Mouse (Mus musculus) midbrain, embryonic 15.5 days (tissue): ENCODE results near the gene Cntrob. TPM values are rescaled to one million over a fixed set of nuclear protein-coding genes. Genes with fewer than 3 reads are reported as not detected.

Experiments
- ATAC-seq: fragments of 200-750 bp; cut with Nextera tagmentation; replicated peaks from 2 replicates; pipeline ENCODE4 v1.8.0; 2017; ENCODE audit warnings: moderate TSS enrichment
- H3K27ac ChIP-seq: fragments of 300-500 bp; sonication (generic); 2 replicates; pipeline ENCODE4 v1.5.1; 2015; ENCODE audit warnings: mild to moderate bottlenecking, inconsistent platforms
- H3K27me3 ChIP-seq: fragments of 300-500 bp; sonication (generic); replicated peaks from 2 replicates; pipeline ENCODE4 v1.6.1; 2015; ENCODE audit warnings: inconsistent platforms
- H3K36me3 ChIP-seq: fragments of 300-500 bp; sonication (generic); replicated peaks from 2 replicates; pipeline ENCODE4 v1.6.1; 2015; ENCODE audit warnings: inconsistent platforms
- H3K4me1 ChIP-seq: fragments of 300-500 bp; sonication (generic); 2 replicates; pipeline ENCODE4 v1.6.1; 2015; ENCODE audit warnings: inconsistent platforms
- H3K4me2 ChIP-seq: fragments of 300-500 bp; sonication (generic); 2 replicates; pipeline ENCODE4 v1.6.1; 2015; ENCODE audit warnings: inconsistent platforms, mild to moderate bottlenecking, moderate library complexity
- H3K4me3 ChIP-seq: fragments of 300-500 bp; sonication (generic); 2 replicates; pipeline ENCODE4 v1.5.1; 2015; ENCODE audit warnings: mild to moderate bottlenecking, inconsistent platforms
- H3K9ac ChIP-seq: fragments of 300-500 bp; sonication (generic); 2 replicates; pipeline ENCODE4 v1.6.1; 2015; ENCODE audit warnings: mild to moderate bottlenecking, inconsistent platforms
- H3K9me3 ChIP-seq: fragments of 300-500 bp; sonication (generic); 2 replicates; pipeline ENCODE4 v1.6.1; 2016; ENCODE audit warnings: inconsistent platforms
- WGBS: fragments of 180-500 bp; shearing (Covaris S2); methylation state at CpG from one replicate; pipeline ENCODE4 v1.1.7; 2015; ENCODE audit warnings: mixed read lengths; 5-methylcytosine and 5-hydroxymethylcytosine counted together
- polyA plus RNA-seq: library from polyadenylated mRNA; unstranded; fragments of >200 nt; fragmentation: Nextera tagmentation; extraction: Ambion mirVana; gene quantifications from 2 replicates; pipeline ENCODE4 v1.2.1, GENCODE M21; 2015

Gene Cntrob
- 22.1 and 22.2 TPM in 2 replicates for polyA plus RNA-seq

- peak within 1 kb of the TSS; percentile 66 for H3K9ac ChIP-seq
- H3K4me2 ChIP-seq, result peak within 1 kb of the TSS; percentile 84
- no peaks in the 10 kb centered on the region for H3K27me3 ChIP-seq
- peak within 1 kb of the TSS; percentile 54 for H3K4me3 ChIP-seq
- peak; percentile 95 for ATAC-seq
- 0% methylated on average over 30 of the region's 30 CpGs for WGBS
- no peaks in the 10 kb centered on the region for H3K9me3 ChIP-seq
- H3K4me1 ChIP-seq, result peaks cover 54% of the 10 kb centered on the region
- peaks cover 8% of the 10 kb centered on the region; the same call in 1 of the 2 replicates for H3K36me3 ChIP-seq
- H3K27ac ChIP-seq, result peak within 1 kb of the TSS; percentile 85
Measured at GRCm38 (mm10) chr11:69323667-69324111, at the start of gene Cntrob, which contains the start of gene Trappc1. Gene Cntrob (minus strand): TSS chr11:69323775. Gene Trappc1 (plus strand): TSS chr11:69323980.

- Histone ChIP-seq H3K4me2 (no peak overlapping the region), H3K36me3 (no peaks in the 10 kb centered on the region), H3K4me1 (peaks cover 32% of the 10 kb centered on the region), H3K9me3 (no peaks in the 10 kb centered on the region), H3K4me3 (no peak overlapping the region), H3K27ac (peak overlapping the region; percentile 74), H3K27me3 (no peaks in the 10 kb centered on the region), H3K9ac (no peak overlapping the region)
- ATAC-seq, result no peak
- 67% methylated on average over 3 of the region's 3 CpGs for WGBS
Measured at GRCm38 (mm10) chr11:69372780-69373170, 49.2 kb upstream of the Cntrob start.

- no peak for ATAC-seq
- H3K9ac ChIP-seq, result peak overlapping the region; percentile 18; the same call in 1 of the 2 replicates
- no peaks in the 10 kb centered on the region for H3K36me3 ChIP-seq
- H3K27ac ChIP-seq, result peak overlapping the region; percentile 74
- H3K27me3 ChIP-seq, result no peaks in the 10 kb centered on the region
- H3K9me3 ChIP-seq, result no peaks in the 10 kb centered on the region
- peaks cover 37% of the 10 kb centered on the region for H3K4me1 ChIP-seq
- peak overlapping the region; percentile 36 for H3K4me2 ChIP-seq
- WGBS, result 39% methylated on average over 12 of the region's 12 CpGs
- 0 out of 2 replicates have a peak overlapping the region, but pooled peaks have one; percentile 8 for H3K4me3 ChIP-seq
Measured at GRCm38 (mm10) chr11:69372056-69372779, 48.6 kb upstream of the Cntrob start.

GRCm38 (mm10) chr11:69371601-69372000, 48.0 kb upstream of the Cntrob start:
- H3K27ac ChIP-seq, result peak overlapping the region; percentile 74
- WGBS, result 22% methylated on average over 12 of the region's 12 CpGs
- no peaks in the 10 kb centered on the region for H3K9me3 ChIP-seq
- H3K4me2 ChIP-seq, result peak overlapping the region; percentile 36
- no peaks in the 10 kb centered on the region for H3K27me3 ChIP-seq
- H3K4me1 ChIP-seq, result peaks cover 41% of the 10 kb centered on the region
- peak overlapping the region; percentile 8; the same call in 1 of the 2 replicates for H3K4me3 ChIP-seq
- H3K9ac ChIP-seq, result peak overlapping the region; percentile 10; the same call in 1 of the 2 replicates
- no peaks in the 10 kb centered on the region for H3K36me3 ChIP-seq
- ATAC-seq, result no peak; the same call in 1 of the 2 replicates

GRCm38 (mm10) chr11:69370817-69371215, 47.2 kb upstream of the Cntrob start:
- H3K36me3 ChIP-seq, result no peaks in the 10 kb centered on the region
- WGBS, result 14% methylated on average over 9 of the region's 9 CpGs
- H3K4me1 ChIP-seq, result peaks cover 46% of the 10 kb centered on the region
- H3K9ac ChIP-seq, result no peak overlapping the region
- H3K27me3 ChIP-seq, result no peaks in the 10 kb centered on the region
- no peak for ATAC-seq
- peak overlapping the region; percentile 14; the same call in 1 of the 2 replicates for H3K4me3 ChIP-seq
- H3K4me2 ChIP-seq, result peak overlapping the region; percentile 36
- no peaks in the 10 kb centered on the region for H3K9me3 ChIP-seq
- peak overlapping the region; percentile 74 for H3K27ac ChIP-seq

GRCm38 (mm10) chr11:69369990-69370816, 46.6 kb upstream of the Cntrob start:
- WGBS, result 21% methylated on average over 2 of the region's 2 CpGs
- ATAC-seq, result no peak
- H3K27ac ChIP-seq, result peak overlapping the region; percentile 100
- H3K4me3 ChIP-seq, result peak overlapping the region; percentile 91
- peaks cover 52% of the 10 kb centered on the region for H3K4me1 ChIP-seq
- no peaks in the 10 kb centered on the region for H3K36me3 ChIP-seq
- peak overlapping the region; percentile 100 for H3K9ac ChIP-seq
- H3K27me3 ChIP-seq, result no peaks in the 10 kb centered on the region
- H3K9me3 ChIP-seq, result no peaks in the 10 kb centered on the region
- H3K4me2 ChIP-seq, result peak overlapping the region; percentile 93

- ATAC-seq, result no peak
- peak within 1 kb of the TSS; percentile 93 for H3K4me2 ChIP-seq
- WGBS, result under 1% methylated on average over 21 of the region's 34 CpGs
- H3K27me3 ChIP-seq, result no peaks in the 10 kb centered on the region
- H3K4me1 ChIP-seq, result peaks cover 60% of the 10 kb centered on the region
- H3K9me3 ChIP-seq, result no peaks in the 10 kb centered on the region
- H3K9ac ChIP-seq, result peak within 1 kb of the TSS; percentile 100
- H3K36me3 ChIP-seq, result no peaks in the 10 kb centered on the region
- H3K4me3 ChIP-seq, result peak within 1 kb of the TSS; percentile 91
- H3K27ac ChIP-seq, result peak within 1 kb of the TSS; percentile 100
Measured at GRCm38 (mm10) chr11:69369215-69369989, 45.8 kb upstream of the Cntrob start, which contains the start of gene Chd3. Gene Chd3 (minus strand): TSS chr11:69369406.

- Histone ChIP-seq H3K36me3 (peaks cover 2% of the 10 kb centered on the region), H3K9me3 (no peaks in the 10 kb centered on the region), H3K4me3 (peak overlapping the region; percentile 91), H3K27ac (peak overlapping the region; percentile 100), H3K27me3 (no peaks in the 10 kb centered on the region), H3K4me1 (peaks cover 64% of the 10 kb centered on the region), H3K9ac (peak overlapping the region; percentile 100), H3K4me2 (peak overlapping the region; percentile 93)
- under 1% methylated on average over 65 of the region's 106 CpGs for WGBS
- peak; percentile 10; the same call in 1 of the 2 replicates for ATAC-seq
Measured at GRCm38 (mm10) chr11:69368356-69369214, 45.0 kb upstream of the Cntrob start.

- Histone ChIP-seq H3K4me2 (peak overlapping the region; percentile 93), H3K36me3 (peaks cover 10% of the 10 kb centered on the region), H3K27ac (peak overlapping the region; percentile 100), H3K4me1 (peaks cover 64% of the 10 kb centered on the region), H3K9ac (peak overlapping the region; percentile 100), H3K9me3 (no peaks in the 10 kb centered on the region), H3K27me3 (no peaks in the 10 kb centered on the region), H3K4me3 (peak overlapping the region; percentile 91)
- no peak for ATAC-seq
- WGBS, result under 1% methylated on average over 22 of the region's 22 CpGs
Measured at GRCm38 (mm10) chr11:69367616-69368355, 44.2 kb upstream of the Cntrob start.

GRCm38 (mm10) chr11:69366855-69367615, 43.5 kb upstream of the Cntrob start:
- under 1% methylated on average over 22 of the region's 22 CpGs for WGBS
- no peak for ATAC-seq
- H3K4me1 ChIP-seq, result peaks cover 56% of the 10 kb centered on the region
- no peaks in the 10 kb centered on the region for H3K9me3 ChIP-seq
- no peaks in the 10 kb centered on the region for H3K27me3 ChIP-seq
- H3K27ac ChIP-seq, result peak overlapping the region; percentile 100
- H3K36me3 ChIP-seq, result peaks cover 16% of the 10 kb centered on the region
- peak overlapping the region; percentile 93 for H3K4me2 ChIP-seq
- H3K4me3 ChIP-seq, result peak overlapping the region; percentile 91
- peak overlapping the region; percentile 100 for H3K9ac ChIP-seq
